Mouse (Mus musculus) adrenal gland, adult 2 months (tissue): ENCODE results near the gene Fscn3. TPM values are rescaled to one million over a fixed set of nuclear protein-coding genes. Genes with fewer than 3 reads are reported as not detected.

Source experiments
- DNase-seq: peaks from one replicate; pipeline ENCODE4 v3.0.0; 2021
- polyA plus RNA-seq: library from polyadenylated mRNA; depleted of rRNA; stranded (reverse); fragments of >200 nt; gene quantifications from 2 replicates; pipeline ENCODE4 v1.2.3, GENCODE M21; 2012; rRNA removed
- total RNA-seq, 2 experiments: library from RNA; stranded (reverse); gene quantifications; 2 replicates each; pipeline ENCODE4 v1.2.3; 2021

Gene Fscn3
- total and polyA plus RNA-seq, 3 experiments, result not detected

DNA sequence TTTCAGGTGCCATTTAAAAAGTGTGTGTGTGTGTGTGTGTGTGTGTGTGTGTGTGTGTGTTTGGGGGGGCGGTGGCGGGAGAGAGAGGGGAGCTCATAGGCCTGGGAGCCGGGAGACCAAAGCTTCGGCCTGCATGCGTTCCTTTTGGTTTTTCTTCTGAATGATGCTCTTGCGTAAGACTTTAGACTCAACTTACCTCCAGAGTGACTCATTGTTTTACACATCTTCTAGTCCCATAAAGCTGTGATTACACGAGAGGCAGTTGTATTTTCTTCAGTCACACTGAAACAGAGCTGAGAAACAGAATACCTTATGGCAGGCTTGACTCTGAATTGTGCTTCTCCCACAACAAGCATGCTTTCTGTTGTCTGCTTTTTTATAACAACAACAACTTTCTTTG lies 59.3 kb downstream of the Fscn3 start:
- DNase-seq, result no peak

Other genes starting within 250 kb of the Fscn3 start
- 10 to 100 TPM; 18.8 to 40.5 TPM for gene Zfp800, start 29.8 kb upstream of the Fscn3 start, total RNA-seq
- gene Zfp800, start 29.8 kb upstream of the Fscn3 start, polyA plus RNA-seq, result 5.2 and 8.3 TPM in 2 replicates
- 100 to 1,000 TPM; 155 to 158 TPM for gene Arf5, start 4.2 kb upstream of the Fscn3 start, total RNA-seq
- gene Arf5, start 4.2 kb upstream of the Fscn3 start, polyA plus RNA-seq, result 484 and 569 TPM in 2 replicates
- 10 to 100 TPM; 15.3 to 16.0 TPM for gene Gcc1, start 601 bp downstream of the Fscn3 start, total RNA-seq
- 5.7 TPM in 2 replicates for gene Gcc1, start 601 bp downstream of the Fscn3 start, polyA plus RNA-seq
- not detected for gene Pax4, start 21.6 kb downstream of the Fscn3 start, total RNA-seq
- not detected in 2 replicates for gene Pax4, start 21.6 kb downstream of the Fscn3 start, polyA plus RNA-seq
- 100 to 1,000 TPM; 127 to 145 TPM for gene Snd1, start 47.4 kb downstream of the Fscn3 start, total RNA-seq
- 122 and 155 TPM in 2 replicates for gene Snd1, start 47.4 kb downstream of the Fscn3 start, polyA plus RNA-seq